Mouse (Mus musculus): ENCODE measurements around the gene Magea4. TPM values are rescaled to one million over a fixed set of nuclear protein-coding genes. Genes with fewer than 3 reads are reported as not detected.

The Magea4 gene
- polyA plus RNA-seq (2012), result not detected in 2 replicates

DNA sequence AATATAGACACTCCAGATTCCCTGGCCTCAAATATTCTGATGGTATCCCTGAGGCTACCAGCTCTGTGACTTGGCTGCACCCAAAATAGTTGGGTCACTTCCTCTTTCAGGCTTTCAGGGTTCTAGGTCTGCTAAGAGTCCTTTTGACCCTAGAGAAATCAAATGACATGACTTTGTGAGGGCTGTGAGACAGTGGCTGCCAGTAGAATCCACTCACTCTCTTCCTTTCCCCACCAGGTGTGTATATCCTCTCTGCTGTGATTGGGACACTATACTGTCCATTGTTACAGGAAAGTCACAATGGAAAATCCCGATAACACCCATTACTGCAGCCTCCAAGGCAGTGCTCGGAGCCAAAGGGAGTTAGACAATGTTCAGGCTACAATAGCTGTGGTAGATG lies at the start of gene Magea4:
Gene Magea4 (plus strand): TSS at position 301 of the 400 bp plus-strand sequence.

Other genes starting within 250 kb of the Magea4 start
- gene Fate1, start 249.0 kb upstream of the Magea4 start, polyA plus RNA-seq (2012), result not detected in 2 replicates
- gene Cnga2, start 230.2 kb upstream of the Magea4 start, polyA plus RNA-seq (2012), result not detected in 2 replicates
- 0.15 and 0.56 TPM in 2 replicates for gene Gabre, start 52.8 kb downstream of the Magea4 start, polyA plus RNA-seq (2012)
- gene Magea10, start 164.8 kb downstream of the Magea4 start, polyA plus RNA-seq (2012), result not detected in 2 replicates